Mouse (Mus musculus) forebrain, embryonic 10.5 days (tissue): Measurements from ENCODE around the gene Sox5. TPM values are rescaled to one million over a fixed set of nuclear protein-coding genes. Genes with fewer than 3 reads are reported as not detected.

Source experiments
- DNase-seq: peaks from one replicate; pipeline ENCODE4 v3.0.0-alpha.2; 2017; ENCODE audit warnings: low spot score; ENCODE audit errors: extremely low spot score
- H3K27ac ChIP-seq: fragments of 300-500 bp; sonication (generic); 2 replicates; pipeline ENCODE4 v1.5.1; 2016; ENCODE audit warnings: mild to moderate bottlenecking
- H3K27me3 ChIP-seq: fragments of 300-500 bp; sonication (generic); 2 replicates; pipeline ENCODE4 v1.6.1; 2016; ENCODE audit warnings: mild to moderate bottlenecking; ENCODE audit not compliant: poor library complexity, severe bottlenecking
- H3K36me3 ChIP-seq: fragments of 300-500 bp; sonication (generic); replicated peaks from 2 replicates; pipeline ENCODE4 v1.6.1; 2016; ENCODE audit warnings: mild to moderate bottlenecking, moderate library complexity
- H3K4me1 ChIP-seq: fragments of 300-500 bp; sonication (generic); 2 replicates; pipeline ENCODE4 v1.6.1; 2016
- H3K4me3 ChIP-seq: fragments of 300-500 bp; sonication (generic); 2 replicates; pipeline ENCODE4 v1.5.1; 2016; ENCODE audit warnings: mild to moderate bottlenecking, moderate library complexity
- H3K9me3 ChIP-seq: fragments of 300-500 bp; sonication (generic); 2 replicates; pipeline ENCODE4 v1.6.1; 2016; ENCODE audit warnings: mild to moderate bottlenecking, moderate library complexity
- WGBS: fragments of 180-500 bp; shearing (Covaris S2); methylation state at CpG from one replicate; pipeline ENCODE4 v1.1.7; 2016; 5-methylcytosine and 5-hydroxymethylcytosine counted together
- polyA plus RNA-seq: library from polyadenylated mRNA; unstranded; fragments of >200 nt; fragmentation: Nextera tagmentation; extraction: Ambion mirVana; gene quantifications from 2 replicates; pipeline ENCODE4 v1.2.1, GENCODE M21; 2016

Sox5 gene
- polyA plus RNA-seq, 1 experiment from 2014 or later = 66.2 TPM

- H3K27ac ChIP-seq = peak overlapping the region; percentile 51
- no peak for DNase-seq
- no peak overlapping the region for H3K4me3 ChIP-seq
- WGBS = 12% methylated on average over 5 of the region's 5 CpGs
- peaks cover 8% of the 10 kb centered on the region for H3K36me3 ChIP-seq
- H3K27me3 ChIP-seq = peaks cover 7% of the 10 kb centered on the region; the same call in 1 of the 2 replicates
- H3K9me3 ChIP-seq = no peaks in the 10 kb centered on the region
- peaks cover 77% of the 10 kb centered on the region for H3K4me1 ChIP-seq
These were observed 738.8 kb downstream of the Sox5 start for GRCm38 (mm10) chr6:144042936-144043335.

- Histone ChIP-seq H3K36me3 (peaks cover 14% of the 10 kb centered on the region), H3K4me1 (peaks cover 76% of the 10 kb centered on the region), H3K27ac (no peak overlapping the region), H3K27me3 (peaks cover 7% of the 10 kb centered on the region; the same call in 1 of the 2 replicates), H3K9me3 (no peaks in the 10 kb centered on the region), H3K4me3 (no peak overlapping the region)
- 65% methylated on average over 9 of the region's 9 CpGs for WGBS
- no peak for DNase-seq
These were observed 739.8 kb downstream of the Sox5 start for GRCm38 (mm10) chr6:144041941-144042340.

GRCm38 (mm10) chr6:144041188-144041587, 740.6 kb downstream of the Sox5 start:
- DNase-seq = no peak
- Histone ChIP-seq H3K4me1 (peaks cover 73% of the 10 kb centered on the region), H3K4me3 (no peak overlapping the region), H3K36me3 (peaks cover 14% of the 10 kb centered on the region), H3K27me3 (peaks cover 7% of the 10 kb centered on the region; the same call in 1 of the 2 replicates), H3K9me3 (no peaks in the 10 kb centered on the region), H3K27ac (no peak overlapping the region)
- 54% methylated on average over 5 of the region's 5 CpGs for WGBS

GRCm38 (mm10) chr6:144040349-144040748, 741.4 kb downstream of the Sox5 start:
- peaks cover 7% of the 10 kb centered on the region; the same call in 1 of the 2 replicates for H3K27me3 ChIP-seq
- DNase-seq = no peak
- no peak overlapping the region for H3K4me3 ChIP-seq
- H3K9me3 ChIP-seq = no peaks in the 10 kb centered on the region
- H3K4me1 ChIP-seq = peaks cover 64% of the 10 kb centered on the region
- no peak overlapping the region for H3K27ac ChIP-seq
- peaks cover 14% of the 10 kb centered on the region for H3K36me3 ChIP-seq
- 93% methylated on average over 7 of the region's 7 CpGs for WGBS

GRCm38 (mm10) chr6:144039221-144039620, 742.6 kb downstream of the Sox5 start:
- Histone ChIP-seq H3K9me3 (no peaks in the 10 kb centered on the region), H3K27ac (peak overlapping the region; percentile 56; the same call in 1 of the 2 replicates), H3K4me3 (no peak overlapping the region; the same call in 1 of the 2 replicates), H3K4me1 (peaks cover 55% of the 10 kb centered on the region), H3K27me3 (peaks cover 7% of the 10 kb centered on the region; the same call in 1 of the 2 replicates), H3K36me3 (peaks cover 14% of the 10 kb centered on the region)
- peak; percentile 34 for DNase-seq
- 16% methylated on average over 7 of the region's 7 CpGs for WGBS

- H3K36me3 ChIP-seq = peaks cover 32% of the 10 kb centered on the region
- no peaks in the 10 kb centered on the region for H3K27me3 ChIP-seq
- no peaks in the 10 kb centered on the region for H3K4me1 ChIP-seq
- no peak overlapping the region for H3K27ac ChIP-seq
- DNase-seq = no peak
- WGBS = 94% methylated on average over 2 of the region's 2 CpGs
- no peaks in the 10 kb centered on the region for H3K9me3 ChIP-seq
- H3K4me3 ChIP-seq = no peak overlapping the region
These were observed 748.6 kb downstream of the Sox5 start for GRCm38 (mm10) chr6:144033191-144033590.

- Histone ChIP-seq H3K4me1 (peaks cover 7% of the 10 kb centered on the region), H3K27ac (no peak overlapping the region), H3K27me3 (no peaks in the 10 kb centered on the region), H3K36me3 (peaks cover 37% of the 10 kb centered on the region), H3K9me3 (no peaks in the 10 kb centered on the region), H3K4me3 (no peak overlapping the region)
- DNase-seq = no peak
These were observed 764.8 kb downstream of the Sox5 start for GRCm38 (mm10) chr6:144016929-144017328.

GRCm38 (mm10) chr6:144011880-144012524, 769.8 kb downstream of the Sox5 start:
- no peaks in the 10 kb centered on the region for H3K4me1 ChIP-seq
- DNase-seq = no peak

GRCm38 (mm10) chr6:144010995-144011394, 770.8 kb downstream of the Sox5 start:
- H3K36me3 ChIP-seq = peaks cover 14% of the 10 kb centered on the region
- H3K4me3 ChIP-seq = no peak overlapping the region
- H3K27me3 ChIP-seq = no peaks in the 10 kb centered on the region
- H3K4me1 ChIP-seq = no peaks in the 10 kb centered on the region
- no peak overlapping the region for H3K27ac ChIP-seq
- 86% methylated on average over 3 of the region's 3 CpGs for WGBS
- DNase-seq = no peak
- no peaks in the 10 kb centered on the region for H3K9me3 ChIP-seq

More at GRCm38 (mm10) chr6:144011880-144012524, 769.8 kb downstream of the Sox5 start:
- 93% methylated on average over 14 of the region's 14 CpGs for WGBS
- Histone ChIP-seq H3K9me3 (no peaks in the 10 kb centered on the region), H3K27me3 (no peaks in the 10 kb centered on the region), H3K36me3 (peaks cover 20% of the 10 kb centered on the region), H3K4me3 (no peak overlapping the region), H3K27ac (no peak overlapping the region)

GRCm38 (mm10) chr6:144010285-144010684, 771.5 kb downstream of the Sox5 start:
- Histone ChIP-seq H3K36me3 (peaks cover 14% of the 10 kb centered on the region), H3K27me3 (no peaks in the 10 kb centered on the region), H3K27ac (no peak overlapping the region), H3K4me3 (no peak overlapping the region), H3K9me3 (no peaks in the 10 kb centered on the region), H3K4me1 (no peaks in the 10 kb centered on the region)
- no peak for DNase-seq

GRCm38 (mm10) chr6:144005132-144005531, 776.6 kb downstream of the Sox5 start:
- Histone ChIP-seq H3K4me3 (no peak overlapping the region), H3K9me3 (no peaks in the 10 kb centered on the region), H3K36me3 (peaks cover 10% of the 10 kb centered on the region), H3K27ac (no peak overlapping the region), H3K27me3 (peaks cover 3% of the 10 kb centered on the region; the same call in 1 of the 2 replicates), H3K4me1 (no peaks in the 10 kb centered on the region)
- no peak for DNase-seq
- 90% methylated on average over 6 of the region's 6 CpGs for WGBS

- no peaks in the 10 kb centered on the region for H3K9me3 ChIP-seq
- H3K27ac ChIP-seq = no peak overlapping the region
- peaks cover 30% of the 10 kb centered on the region for H3K4me1 ChIP-seq
- no peak overlapping the region for H3K4me3 ChIP-seq
- peaks cover 7% of the 10 kb centered on the region; the same call in 1 of the 2 replicates for H3K27me3 ChIP-seq
- no peaks in the 10 kb centered on the region for H3K36me3 ChIP-seq
- WGBS = 51% methylated on average over 13 of the region's 13 CpGs
- DNase-seq = no peak
These were observed 783.6 kb downstream of the Sox5 start for GRCm38 (mm10) chr6:143998201-143998600.

GRCm38 (mm10) chr6:143997616-143998015, 784.2 kb downstream of the Sox5 start:
- H3K4me1 ChIP-seq = peaks cover 30% of the 10 kb centered on the region
- H3K9me3 ChIP-seq = no peaks in the 10 kb centered on the region
- H3K27me3 ChIP-seq = peaks cover 7% of the 10 kb centered on the region; the same call in 1 of the 2 replicates
- WGBS = 88% methylated on average over 11 of the region's 11 CpGs
- no peak overlapping the region for H3K4me3 ChIP-seq
- no peak for DNase-seq
- H3K27ac ChIP-seq = no peak overlapping the region
- H3K36me3 ChIP-seq = no peaks in the 10 kb centered on the region
